Mouse (Mus musculus) telencephalon, adult 2 months (tissue): ENCODE results near the gene 9430097D07Rik.

ENCODE experiments used
- DNase-seq: peaks from one replicate; pipeline ENCODE4 v3.0.0-alpha.2; 2011; ENCODE audit warnings: low read depth, low spot score

9430097D07Rik gene

DNA sequence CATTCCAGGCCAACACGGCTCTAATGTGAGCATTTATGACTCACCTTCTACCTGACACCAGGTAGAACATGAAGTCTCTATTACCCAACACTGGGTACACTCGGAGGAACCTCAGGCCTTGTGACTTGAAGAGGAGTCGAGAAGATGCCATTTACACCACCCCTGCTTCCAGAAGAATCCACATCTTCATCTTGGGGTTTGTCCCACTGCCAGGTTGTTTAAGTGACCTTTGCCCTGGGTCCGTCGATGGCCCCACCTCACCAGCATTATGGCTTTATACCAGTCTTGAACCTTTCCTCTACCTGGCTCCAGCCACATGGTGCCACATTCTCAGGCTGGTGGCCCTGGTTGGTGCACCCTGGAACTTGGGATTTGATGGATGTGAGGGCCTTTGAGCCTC lies 21.8 kb upstream of the 9430097D07Rik start:
- no peak for DNase-seq

DNA sequence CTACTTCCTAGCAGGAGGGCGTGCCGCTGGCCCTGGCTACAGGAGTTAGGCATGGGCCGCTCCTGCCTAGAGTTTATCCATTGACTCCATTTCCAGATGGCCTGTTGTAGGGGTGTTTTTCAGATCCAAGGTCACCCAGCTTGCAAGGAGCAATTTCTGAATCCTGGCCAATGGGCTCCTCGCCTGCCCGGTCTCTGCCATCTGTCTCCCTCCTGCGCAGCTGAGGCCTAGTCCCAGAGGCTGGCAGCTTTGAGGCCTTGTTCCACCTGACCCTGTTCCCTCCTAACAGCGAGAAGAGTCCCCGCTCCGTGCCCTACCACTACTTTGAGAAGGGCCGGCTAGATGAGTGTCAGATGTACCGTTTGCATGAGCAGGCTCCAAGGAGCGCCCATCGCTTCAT lies 21.2 kb upstream of the 9430097D07Rik start:
- no peak for DNase-seq

DNA sequence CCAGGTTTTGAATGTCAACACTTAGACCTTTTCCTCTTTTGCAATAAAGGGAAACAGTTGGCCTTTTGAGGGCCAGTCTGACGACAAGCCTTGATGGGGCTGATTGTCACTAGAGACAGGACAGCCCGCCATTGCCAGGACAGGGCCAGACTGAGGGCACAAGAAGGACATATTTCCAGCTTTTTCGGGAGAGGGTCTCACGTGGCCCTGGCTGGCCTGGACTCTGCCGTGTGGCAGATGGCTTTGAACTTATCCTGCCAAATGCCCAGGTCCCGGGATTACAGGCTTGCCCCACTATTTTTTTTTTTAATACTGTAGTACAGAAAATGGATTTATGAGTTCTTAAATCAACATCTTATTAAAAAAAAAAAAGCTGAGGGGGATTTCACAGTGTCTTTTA lies 15.8 kb upstream of the 9430097D07Rik start:
- no peak for DNase-seq

DNA sequence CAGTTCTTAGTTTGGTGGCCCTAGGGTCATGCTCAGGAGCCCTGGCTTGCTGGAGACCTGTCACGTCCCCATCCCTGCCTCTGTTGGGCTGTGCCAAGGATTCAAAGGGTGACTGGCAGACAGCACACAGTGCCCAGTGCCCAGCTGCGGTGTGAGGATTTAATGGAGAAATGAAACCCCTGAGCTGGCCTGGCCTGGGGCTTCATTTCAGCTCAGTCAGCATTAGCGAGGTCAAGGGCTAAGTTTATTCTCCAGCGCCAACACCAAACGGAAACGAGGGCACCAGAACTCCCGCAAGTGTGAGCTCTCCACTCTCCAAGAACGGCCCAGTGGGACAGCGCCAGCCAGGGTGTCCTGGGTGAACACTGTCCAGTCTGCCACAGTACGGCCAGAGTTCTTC lies 14.7 kb upstream of the 9430097D07Rik start:
- no peak for DNase-seq

DNA sequence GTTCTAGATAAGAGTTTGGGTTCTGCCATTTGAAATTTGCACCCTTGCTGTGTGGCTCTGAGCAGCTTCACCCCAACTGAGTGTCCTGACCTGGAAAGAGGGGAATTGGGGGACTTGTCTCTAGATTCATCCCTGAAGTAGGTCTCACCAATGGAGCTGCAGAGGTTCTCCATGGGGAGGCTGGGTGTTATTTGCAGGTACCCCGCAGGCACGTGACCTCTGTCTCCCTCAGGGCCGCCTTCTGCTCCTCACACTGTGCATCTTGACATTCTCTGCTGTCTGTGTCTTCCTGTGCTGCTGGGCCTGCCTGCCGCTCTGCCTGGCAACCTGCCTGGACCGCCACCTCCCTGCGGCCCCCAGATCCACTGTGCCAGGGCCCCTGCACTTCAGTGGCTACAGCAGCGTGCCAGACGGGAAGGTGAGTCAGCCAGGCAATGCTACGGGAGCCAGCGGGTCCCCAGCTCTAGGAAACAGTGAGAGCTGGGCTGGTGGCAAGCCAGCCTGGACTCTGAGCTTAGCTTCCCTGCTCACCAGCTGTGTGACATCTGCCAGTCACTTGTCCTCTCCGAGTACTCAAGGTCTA lies 13.8 kb upstream of the 9430097D07Rik start:
- DNase-seq: no peak

DNA sequence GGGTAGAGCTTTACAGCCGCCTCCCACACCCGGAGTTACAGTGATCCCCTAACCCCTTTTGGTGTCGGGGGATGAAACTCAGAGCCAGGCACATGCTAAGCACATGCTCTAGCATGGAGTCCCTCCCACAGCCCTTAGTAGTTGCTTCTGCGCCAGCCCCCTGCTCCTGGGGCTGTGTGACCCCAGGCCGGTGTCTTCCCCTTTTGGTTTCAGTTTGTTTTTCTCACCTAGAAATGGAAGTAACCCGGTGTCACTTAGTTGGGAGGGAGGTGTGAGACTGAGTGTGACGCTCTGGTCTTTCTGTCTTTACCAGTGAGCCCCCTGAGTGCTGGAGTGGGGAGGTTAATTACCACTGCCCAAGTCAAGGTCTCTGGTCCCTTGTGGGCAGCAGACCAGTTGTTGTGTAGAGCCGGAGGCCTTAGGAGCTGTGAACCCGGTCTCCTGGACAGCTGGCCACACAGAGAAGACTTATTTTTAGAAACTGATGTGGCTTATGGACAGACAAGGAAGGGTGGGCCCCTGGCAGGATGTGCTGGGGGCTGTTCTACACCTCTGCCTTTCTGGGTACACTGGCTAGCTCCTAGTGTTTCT lies 12.3 kb upstream of the 9430097D07Rik start:
- no peak for DNase-seq

DNA sequence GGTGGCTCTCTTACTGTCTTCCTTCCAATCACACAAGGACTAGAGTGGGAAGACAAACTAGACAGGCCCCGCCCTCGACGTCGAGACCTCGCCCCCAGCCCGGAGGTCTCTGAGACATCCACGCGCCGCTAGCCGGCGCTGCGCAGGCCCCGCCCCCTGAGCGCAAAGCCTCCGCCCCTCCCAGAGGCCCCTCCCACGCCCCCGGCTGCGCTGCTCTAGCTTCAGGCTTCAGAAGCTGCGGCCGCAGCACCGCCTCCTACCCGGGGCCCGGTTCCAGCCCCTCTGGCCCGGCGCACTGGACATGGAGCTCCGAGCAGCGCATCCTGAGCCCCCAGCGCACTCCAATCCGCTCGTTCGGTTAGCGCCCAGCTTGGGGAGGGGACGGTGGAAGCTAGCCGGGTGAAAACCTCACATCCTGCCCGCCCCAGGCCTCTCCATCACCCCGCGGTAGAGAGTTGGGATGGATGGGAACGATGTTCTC lies 11.4 kb upstream of the 9430097D07Rik start, which contains the start of gene St6galnac4:
Gene St6galnac4, plus strand, starts transcription at position 225 of the 481 bp plus-strand sequence.
- peak; percentile 90 for DNase-seq

DNA sequence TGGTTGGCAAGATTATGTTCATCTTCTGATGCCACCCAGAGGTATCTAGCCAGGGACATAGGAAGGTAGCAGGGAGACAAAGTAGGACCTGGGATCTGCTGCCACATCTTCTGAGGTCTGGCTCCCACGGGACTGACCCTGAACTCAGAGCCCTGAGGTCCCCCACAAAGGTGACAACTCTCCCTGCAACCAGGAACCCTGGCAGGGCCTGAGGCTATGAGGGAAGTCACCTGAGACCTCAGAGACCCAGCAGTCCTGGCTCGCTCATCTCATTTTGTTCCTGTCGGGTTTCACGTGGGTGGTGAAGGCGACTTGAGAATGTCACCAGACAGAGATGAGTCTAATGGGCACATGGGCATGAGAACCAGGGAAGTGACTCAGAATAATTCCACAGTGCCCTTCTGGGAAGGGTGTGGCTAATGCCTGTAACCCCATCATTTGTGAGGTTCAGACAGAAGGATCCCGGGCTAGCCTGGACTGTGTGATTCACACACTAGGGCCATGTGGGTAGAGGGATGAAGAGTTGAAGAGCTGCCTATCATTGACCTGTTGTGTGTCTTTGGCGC lies 9.7 kb upstream of the 9430097D07Rik start:
- no peak for DNase-seq

DNA sequence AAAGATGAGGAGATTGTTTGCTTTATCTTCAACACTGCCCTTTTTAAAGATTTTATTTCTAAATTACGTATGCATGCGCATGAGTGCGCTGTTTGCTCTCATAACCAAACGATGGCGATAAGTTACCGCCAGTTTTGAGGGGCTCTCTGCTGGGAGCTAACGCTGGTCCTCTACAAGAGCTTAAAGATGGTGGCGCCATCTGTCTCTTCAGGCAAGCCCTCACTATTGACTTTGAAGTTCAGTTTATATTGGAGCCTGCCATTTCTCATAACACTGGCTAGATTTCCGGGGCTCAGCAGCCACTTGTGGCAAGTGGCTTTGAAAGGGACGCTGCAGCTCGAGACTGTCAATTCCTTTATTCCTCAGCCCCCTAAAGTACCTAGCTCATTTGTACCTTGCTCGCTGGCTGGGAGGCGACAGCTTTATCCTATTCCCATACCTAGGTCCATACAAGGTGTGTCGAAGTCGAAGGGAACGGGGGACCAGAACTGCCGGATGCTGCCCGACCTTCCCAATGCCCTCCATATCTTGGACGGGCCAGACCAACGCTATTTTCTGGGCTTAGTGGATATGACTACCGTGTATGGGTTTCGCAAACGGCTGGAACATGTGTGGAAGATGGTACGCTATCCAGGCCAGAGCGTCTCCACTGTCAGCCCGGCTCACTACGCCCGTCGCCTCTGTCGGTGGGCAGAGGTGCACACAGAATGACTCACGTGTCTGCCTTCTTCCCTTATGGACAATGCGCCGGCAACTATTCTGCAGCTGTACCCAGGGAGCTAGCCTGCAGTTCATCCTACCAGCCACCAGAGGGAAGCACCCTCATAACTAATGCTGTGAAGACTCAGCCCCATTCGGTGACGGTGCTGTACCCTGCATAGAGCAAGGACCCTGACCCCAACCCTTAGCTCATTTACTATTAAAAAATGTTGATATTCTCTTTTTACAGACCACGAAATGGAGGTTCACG lies 7.6 kb upstream of the 9430097D07Rik start:
- no peak for DNase-seq

DNA sequence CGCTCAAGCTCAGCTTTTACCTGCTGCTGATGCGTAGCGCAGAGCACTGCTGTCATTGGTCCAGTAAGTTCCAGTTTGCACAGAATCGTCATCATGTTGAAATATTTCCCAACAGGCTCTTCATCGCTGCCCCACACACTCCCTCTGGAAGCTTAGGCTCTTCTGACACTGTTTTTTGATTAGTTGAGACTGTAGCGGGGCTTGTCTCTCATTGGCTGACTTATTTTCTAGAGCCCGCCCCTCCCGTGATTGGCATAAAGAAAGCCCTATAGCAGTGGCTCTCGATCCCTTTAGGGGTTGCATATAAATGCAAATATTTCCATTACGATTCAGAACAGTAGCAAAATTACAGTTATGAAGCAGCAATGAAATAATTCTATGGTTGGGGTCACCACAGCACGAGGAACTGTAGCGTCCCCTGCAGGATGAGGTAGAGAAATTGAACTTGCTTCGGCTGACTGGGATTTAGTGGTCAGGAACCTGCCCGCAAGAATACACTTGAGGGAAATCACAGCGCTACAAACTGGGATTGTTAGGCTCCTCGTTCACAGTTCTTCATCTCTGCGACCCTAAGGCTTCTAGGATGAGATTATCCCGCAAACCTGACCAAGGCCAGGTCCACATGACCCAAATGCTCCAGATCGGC lies 6.1 kb upstream of the 9430097D07Rik start:
- DNase-seq: peak; percentile 82

DNA sequence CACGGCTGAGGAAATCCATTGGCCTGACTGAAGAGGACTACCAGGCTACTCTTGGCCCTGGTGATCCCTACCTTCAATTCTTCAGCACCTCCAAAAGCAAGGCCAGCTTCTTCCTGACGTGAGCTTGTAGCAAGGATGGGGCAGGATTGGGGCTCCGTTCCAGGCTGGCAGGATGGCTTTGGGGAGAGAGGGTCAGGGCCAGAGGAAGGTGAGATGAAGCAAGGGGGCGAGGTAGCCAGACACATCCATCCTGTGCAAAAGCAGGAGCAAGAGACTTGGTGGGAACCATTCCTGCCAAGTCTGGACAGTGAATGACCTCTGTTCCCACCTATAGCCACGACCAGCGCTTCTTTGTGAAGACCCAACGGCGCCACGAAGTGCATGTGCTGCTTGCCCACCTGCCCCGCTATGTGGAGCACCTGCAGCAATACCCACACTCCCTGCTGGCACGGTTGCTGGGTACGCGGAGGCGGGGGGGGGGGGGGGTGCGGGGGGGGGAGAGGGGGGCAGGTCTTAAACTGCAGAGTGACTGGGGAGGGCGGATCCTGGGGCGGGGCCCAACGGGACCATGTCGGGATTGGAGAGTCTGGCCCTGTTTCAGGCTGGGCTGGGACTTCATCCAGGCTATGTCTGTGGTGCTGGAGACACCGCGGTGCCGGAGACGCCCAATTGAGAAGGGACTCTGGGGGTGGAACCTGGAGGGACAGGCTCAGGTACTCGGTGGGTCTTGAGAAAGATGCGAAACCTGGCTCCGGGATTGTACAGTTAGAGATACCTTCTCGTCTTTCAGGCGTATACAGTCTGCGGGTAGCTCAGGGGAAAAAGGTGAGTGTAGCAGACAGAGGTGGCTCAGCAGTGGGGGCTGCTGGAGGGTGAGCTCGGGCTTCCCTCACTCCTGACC lies 2.9 kb upstream of the 9430097D07Rik start:
- no peak for DNase-seq

DNA sequence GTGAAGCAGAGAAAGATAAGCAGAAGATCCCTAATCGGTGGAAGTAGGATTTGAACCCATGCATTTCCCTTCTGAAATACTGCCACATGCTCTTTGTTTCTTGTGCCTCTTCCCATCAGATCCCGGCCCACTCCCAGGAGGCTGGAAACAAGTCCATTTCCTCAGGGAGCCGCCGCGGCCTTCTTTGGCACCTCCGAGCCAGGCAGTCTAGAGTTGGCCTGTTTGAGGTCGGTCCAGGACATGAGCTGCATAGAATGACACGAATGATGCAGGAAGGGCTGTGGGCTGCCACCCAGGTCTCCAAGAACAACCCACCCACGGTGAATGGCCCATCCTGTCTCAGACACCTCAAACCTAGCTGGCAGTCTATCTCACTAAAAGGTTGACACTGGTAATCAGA lies 1.0 kb upstream of the 9430097D07Rik start:
- no peak for DNase-seq

DNA sequence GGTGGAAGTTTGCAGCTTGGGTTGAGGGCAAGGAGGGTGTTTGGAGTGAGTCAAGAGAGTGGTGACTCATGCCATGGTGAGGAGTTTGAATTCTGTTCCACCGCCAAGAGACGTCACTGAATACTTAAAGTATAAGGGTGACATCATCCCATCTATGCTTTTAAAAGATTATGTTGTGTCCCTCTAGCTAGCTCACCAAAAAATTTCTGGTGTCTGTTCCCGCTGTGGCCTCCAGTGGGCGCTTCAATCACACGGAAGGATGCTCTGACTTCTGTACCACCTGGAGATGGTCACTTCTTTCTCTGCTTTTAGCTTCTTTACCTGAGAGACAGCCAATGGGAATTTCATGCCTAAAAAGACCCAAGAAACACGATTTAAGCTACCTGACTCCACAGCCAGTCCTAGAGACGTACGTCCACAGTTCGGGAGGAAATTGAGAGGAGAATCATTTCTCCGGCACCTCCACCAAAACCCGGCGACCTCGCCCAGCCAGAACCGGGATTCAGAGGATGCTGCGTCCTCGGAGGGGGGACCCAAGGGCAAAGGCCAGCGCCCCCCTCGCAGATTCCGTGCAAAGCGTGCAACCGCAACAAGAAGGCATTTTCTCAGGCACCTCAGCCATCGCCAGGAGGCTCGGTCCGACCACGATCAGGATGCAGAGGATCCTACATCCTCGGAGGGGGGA lies 441 bp downstream of the 9430097D07Rik start:
- no peak for DNase-seq

DNA sequence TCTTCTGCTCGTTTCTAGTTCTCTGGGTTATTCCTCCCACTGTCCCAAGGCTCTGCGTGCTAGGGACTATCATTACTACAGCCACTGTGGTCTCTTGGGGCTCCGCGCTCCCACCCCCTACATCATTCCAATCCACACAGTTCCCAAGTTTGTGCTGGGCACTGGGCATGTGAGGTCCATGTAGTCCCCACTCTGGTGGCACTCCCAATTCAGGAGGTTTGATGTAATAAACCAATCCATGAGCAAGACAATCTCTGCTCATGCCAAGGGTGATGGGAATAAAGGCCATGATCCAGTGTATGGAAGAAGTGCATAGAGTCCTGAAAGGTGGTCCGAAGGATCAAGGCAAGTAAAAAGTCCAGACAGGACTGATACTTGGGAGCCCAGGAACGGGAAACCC lies 987 bp downstream of the 9430097D07Rik start, which contains the start of gene Pip5kl1:
Gene Pip5kl1, plus strand, starts transcription at position 301 of the 400 bp plus-strand sequence.
- DNase-seq: no peak

DNA sequence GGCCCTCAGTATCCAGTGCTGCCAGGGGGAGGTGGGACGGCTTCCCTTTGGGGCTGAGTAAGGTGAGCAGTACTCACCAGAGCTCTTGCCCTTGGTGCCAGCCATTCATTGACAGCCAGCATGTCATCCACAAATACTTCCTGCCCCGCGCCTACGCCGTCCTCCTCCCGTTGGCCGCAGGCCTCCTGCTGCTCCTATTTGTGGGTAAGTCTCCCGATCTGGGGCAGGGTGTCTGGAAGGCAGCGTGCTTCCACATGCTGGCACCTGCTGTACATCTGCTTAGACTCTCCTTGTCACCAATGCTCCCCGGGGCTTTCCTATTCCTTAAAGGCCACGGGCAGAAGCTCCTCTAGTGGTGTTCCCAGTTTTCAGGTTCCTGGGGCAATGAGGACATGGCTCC lies 3.3 kb downstream of the 9430097D07Rik start:
- no peak for DNase-seq

DNA sequence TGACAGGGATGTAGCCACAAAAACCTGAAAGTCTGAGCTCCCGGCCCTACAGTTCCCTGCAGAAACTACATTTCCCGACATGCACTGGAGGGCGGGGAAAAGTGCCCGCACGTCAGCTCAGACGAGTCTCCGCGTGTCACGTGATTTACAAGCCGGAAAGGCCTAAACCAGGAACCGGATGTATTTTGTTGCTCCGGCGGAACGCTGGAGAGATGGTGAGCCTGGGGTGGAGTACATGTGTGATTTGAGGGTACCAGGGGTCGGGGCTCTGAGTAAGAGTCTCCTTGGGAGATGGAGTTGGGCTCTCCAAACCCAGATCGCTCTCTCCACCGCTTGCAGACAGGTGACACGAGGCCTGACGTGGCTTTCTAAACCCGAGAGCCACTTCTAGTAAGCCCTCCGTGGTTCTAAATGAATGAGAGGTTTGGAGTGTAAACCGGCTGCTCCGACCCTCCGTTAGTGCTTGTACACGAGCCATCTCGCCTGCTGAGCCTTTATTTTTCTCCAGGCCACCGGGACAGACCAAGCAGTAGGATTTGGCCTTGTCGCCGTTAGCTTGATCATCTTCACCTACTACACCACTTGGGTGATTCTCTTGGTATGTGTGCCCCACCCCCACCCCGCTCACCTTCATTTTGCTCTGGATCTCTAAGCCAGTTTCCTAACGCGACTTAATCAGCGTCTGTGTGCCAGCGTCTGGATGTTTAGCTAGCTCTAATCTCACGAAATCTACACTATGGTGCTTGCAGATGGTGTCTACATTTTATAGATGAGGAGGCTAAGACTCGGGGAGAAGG lies 4.6 kb downstream of the 9430097D07Rik start, which contains the start of gene Dpm2:
Gene Dpm2, plus strand, starts transcription at position 161 of the 797 bp plus-strand sequence.
- DNase-seq: peak; percentile 94

DNA sequence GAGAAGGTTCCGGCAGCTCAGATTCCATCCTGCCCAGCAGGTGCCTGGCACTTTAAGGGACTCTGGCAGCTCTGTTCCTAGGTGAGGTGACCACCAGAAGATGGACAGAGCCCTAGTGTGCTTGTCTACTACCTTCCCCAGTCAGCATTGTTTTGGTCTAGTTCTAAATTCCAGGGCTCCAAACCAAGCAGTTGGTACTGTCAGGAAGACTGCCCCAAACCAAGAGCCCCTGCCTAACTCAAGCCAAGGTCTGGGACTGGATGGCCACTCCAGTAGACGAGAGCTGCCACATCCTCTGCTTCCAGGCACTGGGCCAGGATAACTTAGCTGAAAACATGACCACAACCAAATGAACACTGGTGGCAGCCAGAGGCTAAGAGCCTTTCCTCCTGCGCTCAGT lies 6.5 kb downstream of the 9430097D07Rik start:
- DNase-seq: no peak

DNA sequence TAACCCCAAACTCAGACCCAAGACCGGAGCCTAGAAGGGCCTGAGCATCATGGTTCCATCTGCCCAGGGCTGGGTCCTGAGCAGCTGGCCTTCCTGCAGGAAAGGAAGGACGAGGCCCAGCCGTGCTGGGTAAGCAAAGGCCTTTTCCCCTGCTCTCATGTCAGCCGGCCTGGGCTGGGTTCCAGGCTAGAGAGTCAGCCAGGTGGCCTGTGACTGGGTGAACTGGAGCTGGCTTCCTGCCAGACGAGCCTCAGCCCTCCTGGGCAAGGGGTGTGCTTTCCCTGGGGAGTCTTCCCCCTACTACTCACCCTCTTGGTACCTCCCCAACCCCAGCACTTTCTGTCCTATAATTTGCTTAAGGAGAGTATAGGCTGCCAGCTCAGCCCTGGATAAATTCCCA lies 7.3 kb downstream of the 9430097D07Rik start:
- no peak for DNase-seq

DNA sequence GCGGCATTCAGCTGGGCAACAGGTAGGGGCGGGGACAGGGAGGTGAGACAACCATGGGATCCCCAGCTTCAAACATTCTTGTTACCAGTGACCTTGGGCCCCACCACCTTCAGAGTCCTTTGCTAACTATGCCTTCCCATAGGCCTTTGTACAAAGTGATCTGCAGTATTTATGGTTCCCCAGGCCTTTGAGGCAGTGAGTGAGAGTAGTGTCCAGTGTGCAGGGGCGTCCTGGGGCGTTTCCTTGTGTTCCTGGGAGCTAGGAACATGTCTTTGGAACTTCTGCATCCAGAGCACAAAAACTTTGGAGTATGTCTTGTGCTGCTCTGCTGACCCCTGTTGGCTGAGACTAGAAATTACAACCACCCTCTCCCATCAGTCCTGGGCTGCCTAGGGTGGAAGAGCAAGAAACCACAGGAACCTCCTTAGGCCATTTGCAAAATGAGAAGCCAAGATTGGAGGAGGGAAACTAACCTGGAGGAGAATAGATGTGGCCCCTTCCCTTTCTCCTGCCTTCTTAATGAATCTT lies 8.9 kb downstream of the 9430097D07Rik start:
- no peak for DNase-seq
